Mouse (Mus musculus) lung, postnatal 0 days (tissue): Measurements from ENCODE around the gene Mical2.

Experiments used
- CTCF ChIP-seq: IDR thresholded peaks from 2 replicates; pipeline ENCODE4 v1.5.1; 2016; ENCODE audit warnings: antibody characterized with exemption, mild to moderate bottlenecking
- EP300 ChIP-seq: IDR thresholded peaks from 2 replicates; pipeline ENCODE4 v1.6.1; 2016; ENCODE audit warnings: antibody characterized with exemption, mild to moderate bottlenecking, control low read depth

DNA sequence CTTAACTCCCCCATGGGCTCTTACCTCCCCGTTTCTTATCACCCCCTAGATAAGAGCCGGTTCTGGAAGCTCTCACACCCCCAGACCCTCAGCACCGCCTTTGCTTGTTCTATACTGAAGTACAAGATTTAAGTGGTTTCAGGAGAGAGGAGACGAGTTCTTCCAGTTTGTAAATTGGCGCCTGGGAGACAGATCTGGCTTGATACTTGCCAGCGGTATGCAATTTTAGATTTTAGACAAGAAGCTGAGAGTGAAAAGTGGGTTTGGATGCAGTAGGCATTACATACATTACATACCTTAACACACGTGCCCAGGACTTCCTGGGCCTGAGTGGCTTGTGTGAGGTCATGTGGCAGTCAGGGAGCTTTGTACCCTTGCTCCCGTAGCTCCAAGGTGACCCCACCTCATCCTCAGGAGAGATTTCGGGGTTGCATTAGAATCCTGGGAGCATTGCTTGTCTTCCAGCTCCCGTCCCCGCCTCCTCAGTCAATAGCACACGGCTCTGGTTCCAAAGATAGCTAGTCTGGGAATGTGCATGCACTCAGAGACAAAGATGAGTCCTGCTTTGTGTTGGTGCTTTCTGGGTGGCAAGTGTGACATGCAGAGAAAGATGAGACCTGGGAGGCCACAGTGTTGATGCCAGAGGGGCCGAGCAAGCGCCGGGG is 43.2 kb downstream of the Mical2 start:
- no peak for TF ChIP-seq CTCF
- TF ChIP-seq EP300: peak; percentile 97
